Mouse (Mus musculus): ENCODE results near the gene Lrch4. TPM values are rescaled to one million over a fixed set of nuclear protein-coding genes. Genes with fewer than 3 reads are reported as not detected.
"Not testable (repeated sequence)": the region's sequence is repeated elsewhere in the genome, so short reads cannot be mapped to it uniquely, and the experiment has no call there.

Lrch4 gene
- polyA plus RNA-seq, 1 experiment from 2014 or later: 27.2 TPM

- Histone ChIP-seq H3K36me3 (peaks cover 19% of the 10 kb centered on the region), H3K27me3 (ENCODE audit: low read depth, poor library complexity, severe bottlenecking) (no peaks in the 10 kb centered on the region), H3K4me3 (peak within 1 kb of the TSS; percentile 67), H3K27ac (replicated peaks) (peak within 1 kb of the TSS; percentile 97), H3K4me1 (peaks cover 55% of the 10 kb centered on the region), H3K9me3 (replicated peaks) (no peaks in the 10 kb centered on the region; the same call in 1 of the 2 replicates)
- under 1% methylated on average over 41 of the region's 41 CpGs for WGBS
- peak; percentile 96 for DNase-seq (ENCODE audit: low spot score)
These were observed 28.1 kb upstream of the Lrch4 start, which contains the start of gene Mospd3 for GRCm38 (mm10) chr5:137600619-137601364. Gene Mospd3 (minus strand): TSS chr5:137601058.

- Histone ChIP-seq H3K36me3 (peaks cover 24% of the 10 kb centered on the region), H3K27ac (replicated peaks) (peak overlapping the region; percentile 97), H3K4me3 (peak overlapping the region; percentile 67), H3K4me1 (peaks cover 58% of the 10 kb centered on the region), H3K9me3 (replicated peaks) (no peaks in the 10 kb centered on the region; the same call in 1 of the 2 replicates), H3K27me3 (ENCODE audit: low read depth, poor library complexity, severe bottlenecking) (no peaks in the 10 kb centered on the region)
- peak; percentile 55 for DNase-seq (ENCODE audit: low spot score)
- WGBS: under 1% methylated on average over 22 of the region's 22 CpGs
These were observed 27.6 kb upstream of the Lrch4 start for GRCm38 (mm10) chr5:137601365-137601729.

- 7% methylated on average over 26 of the region's 26 CpGs for WGBS
- DNase-seq (ENCODE audit: low spot score): peak; percentile 20
- Histone ChIP-seq H3K36me3 (peaks cover 14% of the 10 kb centered on the region; the same call in 1 of the 2 replicates), H3K4me1 (peaks cover 73% of the 10 kb centered on the region), H3K27me3 (ENCODE audit: low read depth, poor library complexity, severe bottlenecking) (peaks cover 37% of the 10 kb centered on the region), H3K27ac (replicated peaks) (peak overlapping the region; percentile 59), H3K4me3 (peak overlapping the region; percentile 43), H3K9me3 (replicated peaks) (no peaks in the 10 kb centered on the region)
These were observed 20.9 kb upstream of the Lrch4 start for GRCm38 (mm10) chr5:137607860-137608653.

- H3K36me3 ChIP-seq: peaks cover 14% of the 10 kb centered on the region; the same call in 1 of the 2 replicates
- DNase-seq (ENCODE audit: low spot score): no peak
- H3K27me3 ChIP-seq (ENCODE audit: low read depth, poor library complexity, severe bottlenecking): peaks cover 37% of the 10 kb centered on the region
- peaks cover 74% of the 10 kb centered on the region for H3K4me1 ChIP-seq
- H3K27ac ChIP-seq (replicated peaks): peak overlapping the region; percentile 59
- 16% methylated on average over 23 of the region's 23 CpGs for WGBS
- H3K4me3 ChIP-seq: peak overlapping the region; percentile 43
- no peaks in the 10 kb centered on the region for H3K9me3 ChIP-seq (replicated peaks)
These were observed 20.2 kb upstream of the Lrch4 start for GRCm38 (mm10) chr5:137608654-137609190.

GRCm38 (mm10) chr5:137609292-137609691, 19.6 kb upstream of the Lrch4 start:
- Histone ChIP-seq H3K27me3 (ENCODE audit: low read depth, poor library complexity, severe bottlenecking) (peaks cover 37% of the 10 kb centered on the region), H3K9me3 (replicated peaks) (no peaks in the 10 kb centered on the region), H3K27ac (replicated peaks) (no peak overlapping the region), H3K4me1 (peaks cover 71% of the 10 kb centered on the region), H3K36me3 (peaks cover 14% of the 10 kb centered on the region; the same call in 1 of the 2 replicates), H3K4me3 (no peak overlapping the region)
- WGBS: 61% methylated on average over 3 of the region's 3 CpGs
- DNase-seq (ENCODE audit: low spot score): no peak

GRCm38 (mm10) chr5:137610056-137610455, 18.9 kb upstream of the Lrch4 start:
- H3K27ac ChIP-seq (replicated peaks): peak overlapping the region; percentile 76
- peaks cover 71% of the 10 kb centered on the region for H3K4me1 ChIP-seq

GRCm38 (mm10) chr5:137610548-137611244, 18.2 kb upstream of the Lrch4 start:
- 19% methylated on average over 12 of the region's 12 CpGs for WGBS
- H3K27me3 ChIP-seq (ENCODE audit: low read depth, poor library complexity, severe bottlenecking): peaks cover 37% of the 10 kb centered on the region
- H3K27ac ChIP-seq (replicated peaks): peak overlapping the region; percentile 76
- peak; percentile 66 for DNase-seq (ENCODE audit: low spot score)
- no peaks in the 10 kb centered on the region for H3K9me3 ChIP-seq (replicated peaks)
- peak overlapping the region; percentile 25 for H3K4me3 ChIP-seq
- peaks cover 65% of the 10 kb centered on the region for H3K4me1 ChIP-seq
- H3K36me3 ChIP-seq: peaks cover 14% of the 10 kb centered on the region; the same call in 1 of the 2 replicates

More at GRCm38 (mm10) chr5:137610056-137610455, 18.9 kb upstream of the Lrch4 start:
- Histone ChIP-seq H3K27me3 (ENCODE audit: low read depth, poor library complexity, severe bottlenecking) (peaks cover 37% of the 10 kb centered on the region), H3K4me3 (peak overlapping the region; percentile 25), H3K9me3 (replicated peaks) (no peaks in the 10 kb centered on the region), H3K36me3 (peaks cover 14% of the 10 kb centered on the region; the same call in 1 of the 2 replicates)
- WGBS: 76% methylated on average over 4 of the region's 4 CpGs
- no peak for DNase-seq (ENCODE audit: low spot score)

- H3K27ac ChIP-seq (replicated peaks): peak overlapping the region; percentile 76
- no peaks in the 10 kb centered on the region for H3K9me3 ChIP-seq (replicated peaks)
- DNase-seq (ENCODE audit: low spot score): peak; percentile 63
- peaks cover 9% of the 10 kb centered on the region; the same call in 1 of the 2 replicates for H3K36me3 ChIP-seq
- peaks cover 37% of the 10 kb centered on the region for H3K27me3 ChIP-seq (ENCODE audit: low read depth, poor library complexity, severe bottlenecking)
- H3K4me1 ChIP-seq: peaks cover 61% of the 10 kb centered on the region
- peak overlapping the region; percentile 25 for H3K4me3 ChIP-seq
- 31% methylated on average over 6 of the region's 6 CpGs for WGBS
These were observed 17.7 kb upstream of the Lrch4 start for GRCm38 (mm10) chr5:137611245-137611602.

- H3K4me3 ChIP-seq: no peak overlapping the region; the same call in 1 of the 2 replicates
- peaks cover 24% of the 10 kb centered on the region for H3K27me3 ChIP-seq (ENCODE audit: low read depth, poor library complexity, severe bottlenecking)
- WGBS: 68% methylated on average over 5 of the region's 5 CpGs
These were observed 15.8 kb upstream of the Lrch4 start for GRCm38 (mm10) chr5:137613076-137613475.

GRCm38 (mm10) chr5:137613550-137613949, 15.4 kb upstream of the Lrch4 start, which contains the start of gene Pcolce:
Gene Pcolce (minus strand): TSS chr5:137613784.
- Histone ChIP-seq H3K4me1 (peaks cover 50% of the 10 kb centered on the region), H3K9me3 (replicated peaks) (no peaks in the 10 kb centered on the region), H3K27me3 (ENCODE audit: low read depth, poor library complexity, severe bottlenecking) (peaks cover 19% of the 10 kb centered on the region), H3K36me3 (no peaks in the 10 kb centered on the region), H3K27ac (replicated peaks) (peak within 1 kb of the TSS; percentile 76), H3K4me3 (no peak within 1 kb of the TSS; the same call in 1 of the 2 replicates)
- DNase-seq (ENCODE audit: low spot score): no peak
- 65% methylated on average over 11 of the region's 11 CpGs for WGBS

More at GRCm38 (mm10) chr5:137613076-137613475, 15.8 kb upstream of the Lrch4 start:
- H3K9me3 ChIP-seq (replicated peaks): no peaks in the 10 kb centered on the region
- H3K27ac ChIP-seq (replicated peaks): peak overlapping the region; percentile 76
- no peaks in the 10 kb centered on the region for H3K36me3 ChIP-seq
- no peak for DNase-seq (ENCODE audit: low spot score)
- H3K4me1 ChIP-seq: peaks cover 55% of the 10 kb centered on the region

GRCm38 (mm10) chr5:137614921-137615320, 14.0 kb upstream of the Lrch4 start:
- H3K9me3 ChIP-seq (replicated peaks); H3K36me3 ChIP-seq; DNase-seq (ENCODE audit: low spot score); H3K27ac ChIP-seq (replicated peaks); H3K4me3 ChIP-seq; H3K27me3 ChIP-seq (ENCODE audit: low read depth, poor library complexity, severe bottlenecking): not testable (repeated sequence)
- H3K4me1 ChIP-seq: peaks cover 38% of the 10 kb centered on the region
- 89% methylated on average over 2 of the region's 2 CpGs for WGBS

GRCm38 (mm10) chr5:137615347-137615746, 13.6 kb upstream of the Lrch4 start:
- 91% methylated on average over 7 of the region's 7 CpGs for WGBS
- no peaks in the 10 kb centered on the region for H3K36me3 ChIP-seq
- no peak overlapping the region for H3K4me3 ChIP-seq
- no peak for DNase-seq (ENCODE audit: low spot score)
- no peak overlapping the region for H3K27ac ChIP-seq (replicated peaks)
- peaks cover 3% of the 10 kb centered on the region; the same call in 1 of the 2 replicates for H3K27me3 ChIP-seq (ENCODE audit: low read depth, poor library complexity, severe bottlenecking)
- H3K4me1 ChIP-seq: peaks cover 35% of the 10 kb centered on the region
- no peaks in the 10 kb centered on the region for H3K9me3 ChIP-seq (replicated peaks)
